Mouse (Mus musculus) testis, adult 2 months (tissue): ENCODE measurements at regions not wholly inside any gene's neighbourhood (a gene's known extent, or its start where the extent isn't known, plus 50 kb on each side); places are given as distances from the start of the nearest gene placed in this dataset.

ENCODE experiments used
- H3K27ac ChIP-seq: fragments of 200-500 bp; 2 replicates; pipeline ENCODE4 v1.5.1; 2012; ENCODE audit warnings: low read depth, low read length; ENCODE audit not compliant: control insufficient read depth, insufficient read depth
- H3K27me3 ChIP-seq: fragments of 200-500 bp; 2 replicates; pipeline ENCODE4 v1.6.1; 2012; ENCODE audit warnings: mild to moderate bottlenecking, low read length, moderate library complexity; ENCODE audit not compliant: control insufficient read depth, insufficient read depth
- H3K36me3 ChIP-seq: fragments of 200-500 bp; 2 replicates; pipeline ENCODE4 v1.6.1; 2012; ENCODE audit warnings: mild to moderate bottlenecking, low read length; ENCODE audit not compliant: control insufficient read depth, insufficient read depth
- H3K4me1 ChIP-seq: fragments of 200-500 bp; 2 replicates; pipeline ENCODE4 v1.6.1; 2012; ENCODE audit warnings: low read length; ENCODE audit not compliant: control insufficient read depth, insufficient read depth
- H3K4me3 ChIP-seq: fragments of 200-500 bp; 2 replicates; pipeline ENCODE4 v1.5.1; 2012; ENCODE audit warnings: low read depth, mild to moderate bottlenecking, low read length, moderate library complexity, mixed read lengths; ENCODE audit not compliant: control insufficient read depth
- CTCF ChIP-seq: fragments of 200-500 bp; IDR thresholded peaks from 2 replicates; pipeline ENCODE4 v1.5.1; 2012; ENCODE audit warnings: low read depth, mild to moderate bottlenecking, inconsistent platforms, low read length, moderate library complexity; ENCODE audit not compliant: control insufficient read depth, insufficient read depth, insufficient replicate concordance
- POLR2A ChIP-seq: fragments of 200-500 bp; IDR thresholded peaks from 2 replicates; pipeline ENCODE4 v1.6.1; 2012; ENCODE audit warnings: low read depth, mild to moderate bottlenecking, inconsistent platforms, low read length, moderate library complexity; ENCODE audit not compliant: control insufficient read depth

- no peak overlapping the region for H3K27ac ChIP-seq
- no peak overlapping the region for H3K4me3 ChIP-seq
- no peaks in the 10 kb centered on the region for H3K36me3 ChIP-seq
- TF ChIP-seq POLR2A (no peak), CTCF (no peak)
- H3K27me3 ChIP-seq = no peaks in the 10 kb centered on the region
- H3K4me1 ChIP-seq = no peaks in the 10 kb centered on the region
Measured at GRCm38 (mm10) chr9:61558621-61559020, 186.5 kb downstream of the Tle3 start.

- Histone ChIP-seq H3K27ac (no peak overlapping the region), H3K27me3 (no peaks in the 10 kb centered on the region), H3K4me1 (no peaks in the 10 kb centered on the region), H3K36me3 (no peaks in the 10 kb centered on the region), H3K4me3 (no peak overlapping the region)
- TF ChIP-seq CTCF = no peak
- TF ChIP-seq POLR2A = no peak
Measured at GRCm38 (mm10) chr9:61557025-61557424, 184.9 kb downstream of the Tle3 start.

- TF ChIP-seq POLR2A = no peak
- TF ChIP-seq CTCF = no peak
- Histone ChIP-seq H3K4me3 (no peak overlapping the region), H3K27me3 (no peaks in the 10 kb centered on the region), H3K4me1 (no peaks in the 10 kb centered on the region), H3K36me3 (no peaks in the 10 kb centered on the region), H3K27ac (no peak overlapping the region)
Measured at GRCm38 (mm10) chr9:61555173-61555572, 183.0 kb downstream of the Tle3 start.

- Histone ChIP-seq H3K4me1 (no peaks in the 10 kb centered on the region), H3K27me3 (no peaks in the 10 kb centered on the region), H3K4me3 (no peak overlapping the region), H3K36me3 (no peaks in the 10 kb centered on the region), H3K27ac (no peak overlapping the region)
- TF ChIP-seq POLR2A (no peak), CTCF (no peak)
Measured at GRCm38 (mm10) chr9:61554611-61555010, 182.4 kb downstream of the Tle3 start.

- Histone ChIP-seq H3K4me1 (no peaks in the 10 kb centered on the region), H3K36me3 (no peaks in the 10 kb centered on the region), H3K27me3 (no peaks in the 10 kb centered on the region), H3K4me3 (no peak overlapping the region), H3K27ac (no peak overlapping the region)
- TF ChIP-seq POLR2A (no peak), CTCF (no peak)
Measured at GRCm38 (mm10) chr9:61553626-61554025, 181.5 kb downstream of the Tle3 start.

- H3K4me1 ChIP-seq = no peaks in the 10 kb centered on the region
- no peak overlapping the region for H3K27ac ChIP-seq
- TF ChIP-seq CTCF (no peak), POLR2A (no peak)
- H3K4me3 ChIP-seq = no peak overlapping the region
- no peaks in the 10 kb centered on the region for H3K27me3 ChIP-seq
- no peaks in the 10 kb centered on the region for H3K36me3 ChIP-seq
Measured at GRCm38 (mm10) chr9:61551361-61551760, 179.2 kb downstream of the Tle3 start.

- Histone ChIP-seq H3K27ac (no peak overlapping the region), H3K4me1 (no peaks in the 10 kb centered on the region), H3K27me3 (no peaks in the 10 kb centered on the region), H3K36me3 (no peaks in the 10 kb centered on the region), H3K4me3 (no peak overlapping the region)
- no peak for TF ChIP-seq POLR2A
- no peak for TF ChIP-seq CTCF
Measured at GRCm38 (mm10) chr9:61550326-61550725, 178.2 kb downstream of the Tle3 start.

- no peak overlapping the region for H3K4me3 ChIP-seq
- H3K4me1 ChIP-seq = no peaks in the 10 kb centered on the region
Measured at GRCm38 (mm10) chr9:61549692-61550241, 177.6 kb downstream of the Tle3 start.

More at GRCm38 (mm10) chr9:61549692-61550241, 177.6 kb downstream of the Tle3 start:
- no peak overlapping the region for H3K27ac ChIP-seq
- H3K36me3 ChIP-seq = no peaks in the 10 kb centered on the region
- TF ChIP-seq CTCF = no peak
- TF ChIP-seq POLR2A = no peak
- no peaks in the 10 kb centered on the region for H3K27me3 ChIP-seq
